Mouse (Mus musculus) lung, adult 2 months (tissue): ENCODE measurements at regions not wholly inside any gene's neighbourhood (a gene's known extent, or its start where the extent isn't known, plus 50 kb on each side); places are given as distances from the start of the nearest gene placed in this dataset.
A peak's percentile ranks its signal among the peaks of the same experiment; 100 is the strongest.

ENCODE experiments used
- DNase-seq: peaks from one replicate; pipeline ENCODE4 v3.0.0; 2022
- H3K4me1 ChIP-seq: fragments of 200-500 bp; 2 replicates; pipeline ENCODE4 v1.6.1; 2011; ENCODE audit warnings: low read length; ENCODE audit not compliant: control insufficient read depth, insufficient read depth
- H3K4me3 ChIP-seq: fragments of 200-500 bp; replicated peaks from 2 replicates; pipeline ENCODE3; 2011; ENCODE audit warnings: low read depth, mild to moderate bottlenecking, control low read depth, low read length; ENCODE audit errors: extremely low read depth
- CTCF ChIP-seq: fragments of 200-500 bp; IDR thresholded peaks from 2 replicates; pipeline ENCODE4 v1.5.1; 2011; ENCODE audit warnings: mild to moderate bottlenecking, low read length, control low read depth; ENCODE audit not compliant: insufficient read depth
- POLR2A ChIP-seq: fragments of 200-500 bp; IDR thresholded peaks from 2 replicates; pipeline ENCODE4 v1.6.1; 2011; ENCODE audit warnings: low read depth, mild to moderate bottlenecking, control low read depth, low read length, borderline replicate concordance; ENCODE audit errors: extremely low read depth
- WGBS: fragments of 180-500 bp; shearing (Covaris S2); methylation state at CpG from one replicate; pipeline ENCODE4 v1.1.7; 2018; 5-methylcytosine and 5-hydroxymethylcytosine counted together

DNA sequence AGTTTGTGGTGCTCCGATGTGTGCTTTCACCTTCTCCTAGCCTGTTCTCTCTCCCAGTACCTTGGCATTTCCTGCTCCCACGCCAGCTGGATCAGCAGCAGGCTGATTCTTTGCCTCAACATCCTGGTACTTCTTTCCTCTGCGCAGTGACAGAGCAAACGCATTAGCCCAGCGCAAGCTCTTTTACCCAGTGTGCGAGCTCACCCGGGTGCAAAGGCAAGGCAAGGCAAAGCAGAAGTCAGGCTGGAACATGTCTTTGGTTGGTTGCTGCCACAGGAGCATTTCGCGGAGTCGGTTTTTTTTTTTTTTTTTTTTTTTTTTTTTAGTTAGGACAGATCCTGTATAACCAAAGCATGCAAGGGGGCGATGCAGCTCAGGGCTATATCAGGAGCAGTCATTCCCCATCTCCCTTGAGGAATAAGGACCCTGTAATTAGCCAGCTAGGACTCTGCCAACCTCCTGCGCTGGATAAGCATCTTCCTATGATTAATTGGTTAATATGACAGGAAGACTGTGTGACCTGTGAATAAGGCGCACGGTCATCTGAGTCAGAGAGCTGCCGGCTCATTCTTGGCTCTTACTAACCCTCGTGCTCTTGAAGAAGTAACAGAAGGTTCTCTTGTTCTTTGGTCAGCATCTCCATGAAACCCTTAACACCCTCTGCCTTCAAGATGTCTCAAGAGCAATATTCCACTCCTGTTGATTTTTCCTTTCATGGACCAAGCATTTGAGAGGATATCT is 123.9 kb downstream of the Ifng start:
- no peak for DNase-seq
- 66% methylated on average over 16 of the region's 16 CpGs for WGBS
- Histone ChIP-seq H3K4me3 (no peak overlapping the region), H3K4me1 (no peaks in the 10 kb centered on the region)
- TF ChIP-seq POLR2A: no peak
- no peak for TF ChIP-seq CTCF

DNA sequence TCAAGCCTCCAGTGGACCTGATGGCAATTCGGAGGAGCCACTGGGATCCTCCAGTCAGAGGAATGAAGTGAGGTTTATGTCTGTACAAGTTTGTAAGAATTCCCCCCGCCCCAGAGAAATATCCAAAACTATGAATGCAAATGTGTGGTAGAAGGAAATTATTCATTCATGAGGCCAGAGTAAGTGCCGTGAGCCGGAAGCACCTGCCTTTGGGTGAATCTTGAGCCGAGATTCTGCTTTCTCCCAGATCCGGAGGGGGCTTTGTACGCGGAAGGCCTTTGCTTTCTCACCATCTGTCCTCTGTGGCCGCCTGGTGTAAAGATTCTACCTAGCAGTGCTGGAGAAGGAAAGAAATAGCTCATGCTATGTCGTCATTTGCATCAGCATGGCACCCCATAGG is 127.8 kb downstream of the Ifng start:
- no peak overlapping the region for H3K4me3 ChIP-seq
- no peaks in the 10 kb centered on the region for H3K4me1 ChIP-seq
- TF ChIP-seq CTCF: no peak
- TF ChIP-seq POLR2A: no peak
- DNase-seq: no peak
- WGBS: 88% methylated on average over 10 of the region's 10 CpGs

DNA sequence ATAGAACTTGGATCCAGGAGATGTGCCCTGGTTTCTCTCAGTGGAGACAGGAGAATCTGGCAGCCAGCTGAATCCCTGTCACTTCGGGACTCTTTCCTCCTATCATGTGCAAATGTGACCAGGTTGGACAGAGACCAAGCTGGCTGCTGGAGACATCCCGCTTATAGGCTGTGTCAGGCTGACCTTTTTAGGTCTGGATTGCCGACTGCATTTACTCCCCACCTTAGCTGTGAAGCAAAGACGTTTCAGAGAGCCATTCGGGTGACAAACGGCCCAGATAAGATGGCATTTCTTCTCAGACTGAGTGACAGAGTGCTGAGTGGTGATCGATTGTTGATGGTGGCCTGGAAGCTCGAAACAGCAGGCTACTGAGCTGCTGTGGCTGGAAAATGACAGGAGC is 128.6 kb downstream of the Ifng start:
- Histone ChIP-seq H3K4me1 (no peaks in the 10 kb centered on the region), H3K4me3 (no peak overlapping the region)
- 21% methylated on average over 8 of the region's 8 CpGs for WGBS
- no peak for TF ChIP-seq CTCF
- no peak for TF ChIP-seq POLR2A
- DNase-seq: no peak

DNA sequence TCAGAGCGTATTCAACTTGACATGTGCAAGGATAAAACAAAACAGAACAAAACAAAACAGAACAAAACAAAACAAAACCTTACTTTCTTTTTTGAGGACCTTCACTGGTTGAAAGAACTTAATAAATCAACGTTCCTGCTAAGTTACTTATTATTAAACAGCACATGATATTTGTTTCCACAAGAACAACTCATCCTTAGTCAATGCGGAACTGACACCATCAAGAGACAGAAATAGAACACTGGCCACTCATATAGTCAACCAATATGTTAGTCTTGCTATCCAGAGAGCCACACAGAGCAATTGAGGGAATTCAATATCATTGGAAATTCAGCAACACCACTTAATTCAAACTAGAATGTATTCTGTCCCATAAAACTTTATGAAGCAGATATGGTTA is 132.4 kb downstream of the Ifng start:
- 69% methylated on average over 3 of the region's 3 CpGs for WGBS
- Histone ChIP-seq H3K4me1 (no peaks in the 10 kb centered on the region), H3K4me3 (no peak overlapping the region)
- TF ChIP-seq POLR2A: no peak
- TF ChIP-seq CTCF: no peak
- no peak for DNase-seq

DNA sequence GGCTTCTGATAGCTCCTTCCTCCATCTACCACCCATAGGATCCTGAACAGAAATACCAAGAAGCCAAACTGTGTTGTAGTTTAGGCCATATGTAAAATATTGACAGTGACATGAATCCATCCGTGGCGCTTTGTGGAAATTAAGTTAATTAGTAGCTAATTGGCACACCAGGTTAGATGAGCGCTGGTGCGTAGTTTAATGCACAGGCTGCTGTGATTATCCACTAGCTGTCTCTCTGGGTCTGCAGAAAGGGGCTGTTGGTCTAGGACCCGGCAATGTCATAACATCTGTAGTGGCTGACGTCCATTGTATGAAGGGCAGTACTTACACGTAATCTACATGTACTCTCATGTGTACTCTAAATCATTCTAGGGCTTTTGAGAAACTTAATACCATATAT is 134.7 kb downstream of the Ifng start:
- no peak overlapping the region for H3K4me3 ChIP-seq
- WGBS: 86% methylated on average over 7 of the region's 7 CpGs
- H3K4me1 ChIP-seq: no peaks in the 10 kb centered on the region
- no peak for DNase-seq
- TF ChIP-seq POLR2A: no peak
- no peak for TF ChIP-seq CTCF

DNA sequence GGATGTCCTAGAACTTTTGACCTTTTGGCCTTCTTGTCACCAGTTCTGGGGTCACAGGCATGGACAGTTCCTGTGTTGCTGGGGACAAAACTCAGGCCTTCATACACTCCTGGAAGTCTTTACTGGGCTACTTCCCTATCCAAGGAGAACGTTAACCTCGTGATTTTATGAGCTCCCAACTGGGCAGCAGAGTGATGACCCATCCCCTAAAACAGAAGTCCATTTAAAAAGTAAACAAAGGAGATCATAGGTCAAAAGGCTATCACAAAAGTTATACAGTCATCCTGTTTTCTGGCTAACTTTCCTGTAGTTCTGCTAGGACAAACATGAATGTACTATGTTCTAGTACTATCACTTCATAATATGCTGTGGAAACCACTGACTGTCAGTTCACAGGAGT is 140.5 kb downstream of the Ifng start:
- WGBS: 34% methylated on average over 2 of the region's 2 CpGs
- no peaks in the 10 kb centered on the region for H3K4me1 ChIP-seq
- no peak for DNase-seq
- H3K4me3 ChIP-seq: no peak overlapping the region
- TF ChIP-seq POLR2A (no peak), CTCF (no peak)

DNA sequence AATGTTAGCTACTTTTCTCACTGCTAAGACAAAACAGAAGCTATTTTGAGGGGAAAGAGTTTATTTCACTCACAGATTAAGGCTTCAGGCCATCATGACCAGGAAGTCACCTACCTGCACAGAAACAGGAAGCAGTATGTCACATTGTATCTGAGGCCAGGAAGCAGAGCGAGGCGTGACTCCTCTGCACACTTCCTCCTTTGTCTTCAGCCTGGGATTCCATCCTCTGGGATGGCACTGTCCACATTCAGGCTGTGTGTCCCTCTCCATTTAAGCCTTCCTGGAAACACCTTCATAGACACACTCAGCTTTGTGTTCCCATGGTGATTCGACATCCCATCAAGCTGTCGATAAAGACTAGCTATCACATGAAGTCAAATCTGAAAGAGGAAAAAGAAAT is 145.0 kb downstream of the Ifng start:
- no peaks in the 10 kb centered on the region for H3K4me1 ChIP-seq
- WGBS: 62% methylated on average over 4 of the region's 4 CpGs
- no peak overlapping the region for H3K4me3 ChIP-seq
- DNase-seq: no peak
- TF ChIP-seq POLR2A: no peak
- no peak for TF ChIP-seq CTCF

DNA sequence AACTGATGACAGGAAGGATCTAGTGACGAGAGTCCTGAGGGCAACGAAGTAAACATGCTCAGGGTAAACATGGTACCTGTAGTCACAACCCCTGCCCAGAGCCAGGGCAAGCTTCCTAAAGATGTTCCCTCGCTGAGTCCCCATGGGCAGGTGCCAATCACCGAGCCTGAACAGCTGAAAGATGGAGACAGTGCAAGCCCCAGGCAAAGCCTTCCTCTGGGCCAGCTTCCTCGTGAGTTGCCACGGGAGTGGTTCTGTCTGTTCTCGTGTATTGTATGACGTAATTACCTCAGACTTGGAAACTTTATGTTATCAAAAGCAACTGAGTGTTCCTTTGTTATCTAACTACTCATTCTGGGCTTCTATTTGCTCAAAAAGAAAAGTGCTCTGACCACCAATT is 147.4 kb downstream of the Ifng start:
- 26% methylated on average over 8 of the region's 8 CpGs for WGBS
- Histone ChIP-seq H3K4me3 (no peak overlapping the region), H3K4me1 (no peaks in the 10 kb centered on the region)
- TF ChIP-seq POLR2A (no peak), CTCF (no peak)
- DNase-seq: no peak

DNA sequence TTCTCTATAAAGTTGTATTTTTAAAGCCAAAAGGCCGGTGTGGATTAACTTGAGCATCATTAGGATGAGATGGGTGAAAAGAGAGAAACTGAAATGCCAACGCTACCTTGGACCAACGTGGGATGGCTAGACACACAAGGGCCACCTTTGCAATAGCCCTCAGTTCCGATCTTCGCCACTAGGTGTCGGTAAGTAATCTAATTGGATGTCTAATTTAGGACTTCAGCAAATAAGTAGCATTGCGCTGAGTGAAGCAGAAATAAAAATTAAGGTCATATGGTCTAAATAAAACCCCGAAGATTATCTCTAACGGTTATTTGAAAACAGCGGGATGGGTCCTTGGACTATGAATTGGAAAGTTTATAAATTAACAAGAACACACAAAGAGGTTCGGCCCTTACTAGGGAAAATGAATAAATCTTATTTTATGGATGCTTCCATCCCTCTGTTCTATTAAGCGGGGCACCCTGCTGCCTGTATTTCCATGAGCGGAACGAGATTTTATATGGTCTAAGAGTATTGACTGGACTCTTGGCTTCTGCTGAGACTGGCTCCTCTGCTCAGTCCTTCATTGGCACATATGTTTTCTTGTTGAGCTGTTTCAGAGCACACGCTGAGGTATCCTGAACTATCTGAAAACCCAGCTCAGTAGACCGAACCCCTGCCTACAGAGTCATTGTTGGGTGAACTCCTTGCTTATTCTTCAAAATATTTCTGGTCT is 152.0 kb downstream of the Ifng start:
- peak; percentile 92 for TF ChIP-seq CTCF
- TF ChIP-seq POLR2A: no peak
- Histone ChIP-seq H3K4me1 (peaks cover 5% of the 10 kb centered on the region; the same call in 1 of the 2 replicates), H3K4me3 (no peak overlapping the region)
- WGBS: 35% methylated on average over 16 of the region's 16 CpGs
- peak; percentile 81 for DNase-seq

DNA sequence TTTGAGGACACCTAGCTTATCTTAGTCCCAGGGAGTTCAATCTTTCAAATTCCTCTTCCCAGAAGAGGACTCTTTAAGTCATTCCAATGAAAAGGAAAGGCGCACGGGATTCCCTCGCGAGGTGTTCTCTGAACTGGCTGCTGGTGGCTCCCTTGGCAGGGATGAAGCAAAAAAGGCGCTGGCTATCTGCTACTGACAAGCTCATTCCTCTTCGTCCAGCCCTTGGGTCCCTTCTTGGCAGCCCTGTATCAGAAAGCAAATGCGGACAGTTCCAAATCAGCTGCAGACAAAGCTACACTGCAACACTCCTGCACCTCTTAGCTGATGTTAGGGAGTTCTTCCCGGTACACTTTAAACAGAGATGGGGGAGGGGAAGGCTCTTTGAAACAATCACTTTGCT is 155.4 kb downstream of the Ifng start:
- TF ChIP-seq POLR2A (no peak), CTCF (no peak)
- no peak for DNase-seq
- peaks cover 5% of the 10 kb centered on the region; the same call in 1 of the 2 replicates for H3K4me1 ChIP-seq
- WGBS: 37% methylated on average over 8 of the region's 8 CpGs
- H3K4me3 ChIP-seq: no peak overlapping the region
